ENCODE assay signal across 9 mouse cellular contexts in genomic region chr17:85877426-85877825, GRCm38 (mm10).
A peak's percentile ranks its signal among the peaks of the same experiment; 100 is the strongest.
DNase-seq lines count a peak whose midpoint lies in the region; ATAC-seq and TF ChIP-seq lines count a peak whose summit lies in the region.
"Had no signal": no experiment of that assay in that cellular context is flagged by ENCODE, and none has a peak within 500 bp of the region (broad histone marks: within the 10 kb centered on the region; RNA-seq: fewer than 3 reads in every experiment).

No protein-coding gene starts in this region.

- H3K4me2 ChIP-seq in midbrain, postnatal 0 days (ENCODE audit: low read depth, low read length, poor library complexity, severe bottlenecking) = no peak overlapping the region
- H3K4me2 ChIP-seq in midbrain, embryonic 13.5 days (replicated peaks) = no peak overlapping the region
- no peak overlapping the region for H3K4me2 ChIP-seq in lung, embryonic 14.5 days
- H3K4me2 ChIP-seq in forebrain, embryonic 15.5 days (replicated peaks) = no peak overlapping the region

- no peak for ATAC-seq in midbrain, postnatal 0 days (ENCODE audit: low FRiP score)
- no peak for ATAC-seq in midbrain, embryonic 13.5 days
- no peak for ATAC-seq in lung, embryonic 14.5 days (ENCODE audit: insufficient read depth)
- ATAC-seq in forebrain, embryonic 15.5 days (replicated peaks) = no peak

- H3K9ac ChIP-seq in midbrain, postnatal 0 days (replicated peaks; ENCODE audit: low read length, poor library complexity, severe bottlenecking) = no peak overlapping the region
- no peak overlapping the region for H3K9ac ChIP-seq in midbrain, embryonic 13.5 days (replicated peaks)
- H3K9ac ChIP-seq in lung, embryonic 14.5 days = no peak overlapping the region
- no peak overlapping the region for H3K9ac ChIP-seq in forebrain, embryonic 15.5 days (replicated peaks)

- H3K4me1 ChIP-seq in midbrain, postnatal 0 days (ENCODE audit: insufficient read depth, low read length) = 0 out of 2 replicates have a peak, but pooled peaks cover 6% of the 10 kb centered on the region
- peaks cover 24% of the 10 kb centered on the region for H3K4me1 ChIP-seq in midbrain, embryonic 13.5 days (replicated peaks)
- H3K4me1 ChIP-seq in lung, embryonic 14.5 days (ENCODE audit: insufficient read depth) = peaks cover 9% of the 10 kb centered on the region
- peaks cover 27% of the 10 kb centered on the region for H3K4me1 ChIP-seq in forebrain, embryonic 15.5 days

- H3K27ac ChIP-seq in midbrain, postnatal 0 days (ENCODE audit: low read depth, low read length) = no peak overlapping the region
- H3K27ac ChIP-seq in midbrain, embryonic 13.5 days = no peak overlapping the region
- no peak overlapping the region for H3K27ac ChIP-seq in lung, embryonic 14.5 days (ENCODE audit: low read depth)
- no peak overlapping the region for H3K27ac ChIP-seq in forebrain, embryonic 15.5 days (replicated peaks)

- DNase-seq in cerebellum, adult 8-10 months = peak; percentile 3
- no peak for DNase-seq in cerebellum, adult 11-12 months
- no peak for DNase-seq in midbrain, postnatal 0 days (ENCODE audit: low spot score)
- DNase-seq in c-Kit-positive CD71-positive TER-119-negative erythroid progenitor cells, embryonic 14.5 days (ENCODE audit: low read depth) = peak; percentile 43
- peak; percentile 34 for DNase-seq in lung, embryonic 14.5 days
- DNase-seq in thymus, postnatal 36 days = peak; percentile 27 to 40

- TF ChIP-seq CTCF in midbrain, postnatal 0 days (IDR thresholded peaks at IDR 0.05) = peak; percentile 42
- TF ChIP-seq CTCF in lung, embryonic 14.5 days (IDR thresholded peaks at IDR 0.05; ENCODE audit: low read depth) = peak; percentile 64

- H3K4me3 ChIP-seq in midbrain, postnatal 0 days (ENCODE audit: low read depth, low read length) = no peak overlapping the region
- no peak overlapping the region for H3K4me3 ChIP-seq in midbrain, embryonic 13.5 days (replicated peaks)
- H3K4me3 ChIP-seq in lung, embryonic 14.5 days (ENCODE audit: low read depth, low read length) = no peak overlapping the region
- H3K4me3 ChIP-seq in forebrain, embryonic 15.5 days = no peak overlapping the region
- H3K4me3 ChIP-seq: megakaryocyte, embryonic 14.5 days had no signal

- no peaks in the 10 kb centered on the region for H3K36me3 ChIP-seq in midbrain, postnatal 0 days (ENCODE audit: insufficient read depth, low read length)
- no peaks in the 10 kb centered on the region for H3K36me3 ChIP-seq in midbrain, embryonic 13.5 days
- no peaks in the 10 kb centered on the region for H3K36me3 ChIP-seq in lung, embryonic 14.5 days (ENCODE audit: insufficient read depth)
- no peaks in the 10 kb centered on the region for H3K36me3 ChIP-seq in forebrain, embryonic 15.5 days

- WGBS in midbrain, postnatal 0 days = 44% methylated on average over 3 of the region's 3 CpGs
- 33% methylated on average over 3 of the region's 3 CpGs for WGBS in midbrain, embryonic 13.5 days
- WGBS in lung, embryonic 14.5 days = 39% methylated on average over 3 of the region's 3 CpGs
- 34% methylated on average over 3 of the region's 3 CpGs for WGBS in forebrain, embryonic 15.5 days

- H3K27me3 ChIP-seq in midbrain, postnatal 0 days (ENCODE audit: insufficient read depth, low read length) = peaks cover 4% of the 10 kb centered on the region; the same call in 1 of the 2 replicates
- H3K27me3 ChIP-seq in midbrain, embryonic 13.5 days = peaks cover 13% of the 10 kb centered on the region
- peaks cover 17% of the 10 kb centered on the region for H3K27me3 ChIP-seq in lung, embryonic 14.5 days (ENCODE audit: insufficient read depth, low read length)
- no peaks in the 10 kb centered on the region for H3K27me3 ChIP-seq in forebrain, embryonic 15.5 days

- H3K9me3 ChIP-seq in midbrain, postnatal 0 days (ENCODE audit: low read length) = no peaks in the 10 kb centered on the region
- no peaks in the 10 kb centered on the region for H3K9me3 ChIP-seq in midbrain, embryonic 13.5 days
- H3K9me3 ChIP-seq in lung, embryonic 14.5 days (ENCODE audit: low read depth, low read length) = no peaks in the 10 kb centered on the region
- H3K9me3 ChIP-seq in forebrain, embryonic 15.5 days = no peaks in the 10 kb centered on the region
- H3K9me3 ChIP-seq: megakaryocyte, embryonic 14.5 days had no signal

Comparison
In these comparisons a context has a peak if more than half of its experiments do, and no peak if none do; other contexts are left out.
1. DNase-seq: peak in cerebellum, adult 8-10 months (single experiment), c-Kit-positive CD71-positive TER-119-negative erythroid progenitor cells, embryonic 14.5 days (single experiment), lung, embryonic 14.5 days (single experiment) and thymus, postnatal 36 days (2 of 2); none in cerebellum, adult 11-12 months (single experiment) and midbrain, postnatal 0 days (single experiment).